Mouse (Mus musculus) testis, postnatal 10 days (tissue): ENCODE data around the gene Ghrl.
"Not testable (repeated sequence)": the region's sequence is repeated elsewhere in the genome, so short reads cannot be mapped to it uniquely, and the experiment has no call there.

ENCODE experiments used
- DNase-seq: peaks from one replicate; pipeline ENCODE4 v3.0.0; 2021; ENCODE audit warnings: low spot score

The Ghrl gene

GRCm38 (mm10) chr6:113719878-113720277, at the start of gene Ghrl:
Gene Ghrl, minus strand, starts transcription at chr6:113719880.
- no peak for DNase-seq

- DNase-seq = no peak
Observed at GRCm38 (mm10) chr6:113768804-113769203, 49.1 kb upstream of the Ghrl start.

GRCm38 (mm10) chr6:113761644-113762043, 42.0 kb upstream of the Ghrl start:
- DNase-seq = peak; percentile 58

GRCm38 (mm10) chr6:113749119-113749685, 29.5 kb upstream of the Ghrl start:
- DNase-seq = no peak

- DNase-seq = no peak
Observed at GRCm38 (mm10) chr6:113748351-113748750, 28.7 kb upstream of the Ghrl start.

DNA sequence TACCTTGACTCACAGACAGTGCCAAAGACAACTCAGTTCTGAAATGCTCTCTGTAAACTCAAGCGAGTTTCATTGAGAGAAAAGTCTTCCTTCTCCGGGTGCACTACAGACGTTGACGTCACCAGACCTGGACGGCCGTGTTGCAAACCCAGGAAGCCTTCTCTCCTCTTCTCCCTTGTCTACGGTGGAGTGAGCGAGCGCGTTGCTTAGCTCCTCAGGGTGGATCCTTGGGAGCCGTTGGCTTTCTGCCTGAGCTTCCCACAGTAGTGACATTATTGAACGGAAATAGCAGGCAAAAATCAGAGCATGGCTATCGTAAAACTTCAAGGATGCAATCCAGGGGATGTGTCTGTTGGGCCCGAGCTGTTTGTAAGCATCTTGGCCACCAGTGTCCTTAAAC, 27.6 kb upstream of the Ghrl start:
- no peak for DNase-seq

GRCm38 (mm10) chr6:113745117-113745516, 25.4 kb upstream of the Ghrl start:
- no peak for DNase-seq

- DNase-seq = no peak
Observed at GRCm38 (mm10) chr6:113743111-113743510, 23.4 kb upstream of the Ghrl start.

- DNase-seq = no peak
Observed at GRCm38 (mm10) chr6:113742321-113742720, 22.6 kb upstream of the Ghrl start.

GRCm38 (mm10) chr6:113741425-113741824, 21.7 kb upstream of the Ghrl start:
- DNase-seq = no peak

DNA sequence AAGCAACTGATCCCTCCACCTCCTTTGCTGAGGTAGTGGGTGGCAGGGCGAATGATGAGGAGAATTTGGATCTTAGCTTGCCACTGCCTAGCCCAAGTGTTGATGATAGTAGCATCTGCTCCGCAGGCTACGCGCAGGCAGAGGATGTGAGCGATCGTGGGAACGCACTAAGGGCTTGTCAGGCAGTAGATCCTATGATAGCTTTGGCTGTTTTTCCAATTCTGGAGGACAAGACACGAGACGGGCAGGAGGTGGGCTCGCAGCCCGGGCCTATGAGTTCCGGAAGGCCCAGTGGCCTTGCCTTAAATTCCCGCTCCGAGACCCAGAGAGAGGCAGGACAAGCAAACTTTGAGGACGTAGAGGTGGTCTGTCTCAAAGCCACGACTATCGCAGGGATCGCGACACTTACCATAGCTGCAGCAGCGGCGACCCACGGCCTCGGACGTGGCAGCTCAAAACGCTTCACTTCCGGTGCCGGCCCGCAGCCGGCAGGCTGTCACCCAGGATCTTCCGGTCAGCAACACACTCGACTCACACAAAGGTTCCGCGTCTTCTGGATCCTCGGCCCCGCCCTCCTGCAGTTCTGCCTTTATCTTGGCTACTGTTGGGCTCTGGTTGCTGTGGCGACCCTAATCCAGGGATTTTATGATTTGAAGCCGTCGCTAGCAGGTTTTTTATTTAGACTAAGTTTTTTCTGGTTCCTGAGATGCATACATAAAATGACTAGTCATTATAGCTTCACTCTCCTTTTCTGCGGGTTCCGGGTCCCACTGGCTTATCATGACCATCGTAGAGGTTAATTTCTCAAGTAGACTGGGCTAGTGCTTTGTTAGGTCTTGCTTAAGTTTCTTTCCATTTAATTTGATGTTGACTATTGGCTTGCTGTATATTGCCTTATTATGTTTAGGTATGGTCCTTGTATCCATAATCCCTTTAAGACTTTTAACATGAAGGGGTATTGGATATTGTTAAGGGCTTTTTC, 20.8 kb upstream of the Ghrl start, which contains the start of gene Sec13:
Gene Sec13 (minus strand): TSS at position 508 of the 982 bp plus-strand sequence.
- DNase-seq = peak; percentile 91

- no peak for DNase-seq
Observed at GRCm38 (mm10) chr6:113737318-113738046, 17.8 kb upstream of the Ghrl start.

GRCm38 (mm10) chr6:113731296-113731695, 11.6 kb upstream of the Ghrl start:
- DNase-seq = no peak

DNA sequence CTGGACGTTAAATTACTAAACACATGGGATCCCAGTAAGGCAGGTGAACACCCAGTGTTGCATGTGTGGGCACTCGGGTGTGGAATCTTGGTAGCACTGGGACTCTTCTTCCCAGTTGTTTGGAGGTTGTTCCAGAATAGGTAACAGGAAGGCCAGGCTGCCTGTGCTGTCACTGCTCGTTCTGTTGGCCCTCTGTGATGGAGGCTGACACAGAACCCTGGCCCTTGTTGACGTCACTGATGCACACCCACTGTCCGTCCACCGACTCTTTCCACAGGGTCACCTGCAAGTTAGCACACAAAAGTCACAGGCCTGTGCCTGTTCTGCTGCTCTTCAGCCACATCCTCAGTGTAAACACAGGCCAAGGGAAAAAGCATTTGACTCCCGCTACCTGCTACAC, 8.5 kb upstream of the Ghrl start:
- DNase-seq = no peak

DNA sequence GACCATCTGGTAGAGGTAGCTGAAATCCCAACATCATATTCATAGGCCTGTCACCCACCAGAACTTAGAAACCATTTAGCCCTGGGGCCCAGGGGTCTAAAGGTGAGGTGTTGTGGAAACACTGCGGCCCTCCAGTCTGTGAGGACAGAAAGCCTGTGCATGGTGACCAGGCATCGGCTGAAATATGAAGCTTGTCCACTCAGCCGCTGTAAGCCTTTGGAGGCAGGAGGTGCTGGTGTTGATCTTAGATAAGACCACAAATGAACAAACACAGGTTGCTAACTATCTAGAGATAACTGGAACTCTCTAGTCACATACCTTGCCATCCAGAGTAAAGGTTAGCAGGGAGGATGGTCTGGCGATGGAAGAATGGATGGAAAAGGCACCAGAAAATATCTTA, 1.4 kb upstream of the Ghrl start:
- no peak for DNase-seq

- DNase-seq = no peak
Observed at GRCm38 (mm10) chr6:113717541-113717940, 2.1 kb downstream of the Ghrl start.

DNA sequence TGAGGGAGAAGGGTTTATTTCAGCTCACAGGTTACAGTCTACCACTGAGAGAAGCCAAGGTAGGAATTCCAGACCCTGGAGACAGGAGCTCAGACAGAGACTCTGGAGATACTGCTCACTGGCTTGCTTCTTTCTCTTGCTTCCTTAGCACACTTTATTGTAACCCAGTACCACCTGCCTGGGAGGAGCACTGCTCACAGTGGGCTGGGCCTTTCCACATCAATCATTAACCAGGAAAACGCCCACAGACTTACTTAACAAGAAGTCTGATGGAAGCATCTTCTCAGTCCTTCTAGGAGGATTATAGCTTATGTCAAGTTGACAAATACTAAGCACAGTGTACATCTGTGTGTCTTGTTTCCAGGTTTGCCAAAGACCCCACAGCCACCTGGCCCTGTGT, 4.9 kb downstream of the Ghrl start:
- no peak for DNase-seq

GRCm38 (mm10) chr6:113714276-113714675, 5.4 kb downstream of the Ghrl start:
- DNase-seq = no peak

DNA sequence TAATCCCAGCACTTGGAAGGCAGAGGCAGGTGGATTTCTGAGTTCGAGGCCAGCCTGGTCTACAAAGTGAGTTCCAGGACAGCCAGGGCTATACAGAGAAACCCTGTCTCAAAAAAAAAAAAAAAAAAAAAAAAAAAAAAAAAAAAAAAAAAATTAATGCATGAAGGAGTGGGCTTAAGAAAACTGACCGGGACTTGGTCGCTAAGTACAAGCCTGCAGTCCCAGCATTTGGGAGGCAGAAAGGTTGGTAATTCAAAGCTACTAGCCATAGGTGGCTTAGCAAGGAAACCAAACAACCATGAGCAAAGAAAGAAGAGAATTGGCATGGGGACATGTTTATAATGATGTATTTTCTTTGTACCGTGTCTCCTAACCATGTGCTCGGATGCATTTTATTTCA, 6.3 kb downstream of the Ghrl start:
- not testable (repeated sequence) for DNase-seq

DNA sequence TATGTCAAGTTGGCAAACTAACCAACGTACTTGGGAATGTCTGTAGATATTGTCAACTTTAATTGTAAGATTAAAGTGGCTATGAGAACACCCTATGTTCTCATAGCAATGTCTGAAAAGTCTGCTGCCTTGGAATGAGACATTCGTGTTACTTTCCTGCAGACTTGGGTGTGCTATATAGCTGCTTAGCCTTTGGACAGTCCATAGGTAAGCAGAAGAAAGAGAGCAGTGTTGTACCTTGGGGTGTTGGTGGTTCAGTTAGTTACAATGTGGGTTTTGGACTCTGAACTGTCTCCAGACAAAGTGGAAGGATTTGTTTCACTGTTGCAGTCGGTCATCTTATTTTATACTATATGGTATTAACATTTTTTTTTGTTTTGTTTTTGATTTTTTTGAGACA, 7.0 kb downstream of the Ghrl start:
- no peak for DNase-seq

DNA sequence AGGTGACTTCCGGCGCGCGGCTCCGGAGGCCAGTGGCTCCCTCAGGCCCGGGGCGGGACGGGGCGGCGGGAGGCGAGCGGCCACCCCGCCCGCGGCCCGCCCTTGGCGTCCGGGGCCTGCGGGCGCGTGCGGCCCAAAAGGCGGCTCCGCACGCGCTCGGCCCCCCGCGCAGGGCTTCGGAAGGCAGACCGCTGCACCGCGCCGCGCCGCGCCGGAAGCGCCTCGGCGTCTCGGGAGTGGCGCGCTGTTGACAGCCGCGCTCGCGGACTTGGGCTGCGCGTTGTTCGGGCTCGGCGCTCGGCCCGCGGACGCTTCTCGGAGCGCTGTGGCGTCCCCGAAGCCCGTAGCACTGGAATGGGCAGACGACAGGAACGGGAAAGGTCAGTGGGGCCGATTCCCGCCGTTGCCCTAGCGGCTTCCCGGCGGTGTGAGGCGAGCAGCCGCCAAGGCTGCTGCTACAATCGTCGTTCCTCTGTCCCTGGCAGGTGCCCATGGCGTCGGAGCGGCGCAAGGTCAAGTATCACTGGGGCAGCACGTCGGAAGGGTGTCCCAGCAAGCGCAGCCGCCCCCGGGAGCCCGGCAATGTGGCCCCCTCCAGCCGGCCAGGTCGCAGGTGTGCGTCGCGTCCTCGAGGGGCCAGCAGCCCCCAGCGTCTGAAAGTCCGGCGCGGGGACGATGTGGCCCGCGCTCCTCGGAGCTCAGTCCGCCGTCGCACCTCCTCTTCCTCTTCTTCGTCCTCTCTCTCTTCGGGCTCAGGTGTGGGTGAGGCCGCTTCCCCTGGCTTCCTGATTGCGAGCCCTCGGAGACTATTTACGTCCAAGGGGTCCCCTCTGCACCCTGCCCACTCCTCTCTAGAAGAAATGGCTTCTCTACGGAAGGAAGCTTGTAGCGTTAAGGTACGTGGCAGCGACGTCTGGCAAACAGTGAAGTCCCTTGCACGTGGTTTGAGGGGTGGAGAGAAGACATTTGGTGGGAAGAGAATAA, 22.2 kb downstream of the Ghrl start:
- peak; percentile 68 for DNase-seq
